Mouse (Mus musculus) bone marrow macrophage, adult 2 months (primary cell): ENCODE data around the gene Cachd1.

Experiments used
- CTCF ChIP-seq: IDR thresholded peaks from 2 replicates; pipeline ENCODE4 v1.5.1; 2012; ENCODE audit warnings: low read depth, mild to moderate bottlenecking, low read length, moderate library complexity
- POLR2A ChIP-seq: IDR thresholded peaks from 2 replicates; pipeline ENCODE4 v1.6.1; 2012; ENCODE audit warnings: mild to moderate bottlenecking, low read depth, low read length, borderline replicate concordance

GRCm38 (mm10) chr4:100880075-100880474, 103.6 kb downstream of the Cachd1 start:
- TF ChIP-seq POLR2A (no peak), CTCF (no peak)
